Mouse (Mus musculus) kidney, adult 18-20 months (tissue): ENCODE measurements at regions not wholly inside any gene's neighbourhood (a gene's known extent, or its start where the extent isn't known, plus 50 kb on each side); places are given as distances from the start of the nearest gene placed in this dataset.

ENCODE experiments used
- DNase-seq: peaks from one replicate; pipeline ENCODE4 v3.0.0; 2021

GRCm38 (mm10) chr5:52092273-52092672 is 98.0 kb downstream of the Dhx15 start:
- no peak for DNase-seq

GRCm38 (mm10) chr5:52088131-52088530 is 102.2 kb downstream of the Dhx15 start:
- no peak for DNase-seq

- DNase-seq: no peak
These were observed 103.4 kb downstream of the Dhx15 start for GRCm38 (mm10) chr5:52086766-52087429.

GRCm38 (mm10) chr5:52080268-52080667 is 110.0 kb downstream of the Dhx15 start:
- no peak for DNase-seq

- no peak for DNase-seq
These were observed 112.6 kb downstream of the Dhx15 start for GRCm38 (mm10) chr5:52077696-52078095.

- no peak for DNase-seq
These were observed 115.2 kb downstream of the Dhx15 start for GRCm38 (mm10) chr5:52075096-52075495.

GRCm38 (mm10) chr5:52064804-52065451 is 125.4 kb downstream of the Dhx15 start:
- peak; percentile 87 for DNase-seq

- DNase-seq: no peak
These were observed 128.1 kb downstream of the Dhx15 start for GRCm38 (mm10) chr5:52062214-52062613.

GRCm38 (mm10) chr5:52061226-52061625 is 129.1 kb downstream of the Dhx15 start:
- no peak for DNase-seq

- no peak for DNase-seq
These were observed 133.1 kb downstream of the Dhx15 start for GRCm38 (mm10) chr5:52057261-52057660.

GRCm38 (mm10) chr5:52052072-52052465 is 138.2 kb downstream of the Dhx15 start:
- DNase-seq: no peak

GRCm38 (mm10) chr5:52051383-52052071 is 138.8 kb downstream of the Dhx15 start:
- no peak for DNase-seq

- DNase-seq: no peak
These were observed 141.5 kb downstream of the Dhx15 start for GRCm38 (mm10) chr5:52048790-52049189.

- DNase-seq: no peak
These were observed 143.6 kb downstream of the Dhx15 start for GRCm38 (mm10) chr5:52046704-52047103.

- no peak for DNase-seq
These were observed 146.2 kb downstream of the Dhx15 start for GRCm38 (mm10) chr5:52044101-52044500.

- DNase-seq: no peak
These were observed 148.9 kb downstream of the Dhx15 start for GRCm38 (mm10) chr5:52041447-52041846.

GRCm38 (mm10) chr5:52040427-52041312 is 149.6 kb downstream of the Dhx15 start:
- no peak for DNase-seq

- no peak for DNase-seq
These were observed 155.0 kb downstream of the Dhx15 start for GRCm38 (mm10) chr5:52035339-52035738.

- DNase-seq: no peak
These were observed 162.8 kb downstream of the Dhx15 start for GRCm38 (mm10) chr5:52027478-52027877.

GRCm38 (mm10) chr5:52026148-52026547 is 164.2 kb downstream of the Dhx15 start:
- no peak for DNase-seq

GRCm38 (mm10) chr5:52023212-52023611 is 167.1 kb downstream of the Dhx15 start:
- DNase-seq: no peak

GRCm38 (mm10) chr5:52016992-52017391 is 173.3 kb downstream of the Dhx15 start:
- no peak for DNase-seq

GRCm38 (mm10) chr5:52015786-52016185 is 174.5 kb downstream of the Dhx15 start:
- DNase-seq: no peak
